Mouse (Mus musculus) stomach, embryonic 15.5 days (tissue): Measurements from ENCODE around the gene Nxn. TPM values are rescaled to one million over a fixed set of nuclear protein-coding genes. Genes with fewer than 3 reads are reported as not detected.
A peak's percentile ranks its signal among the peaks of the same experiment; 100 is the strongest.

Source experiments
- ATAC-seq: fragments of 200-750 bp; cut with Nextera tagmentation; 2 replicates; pipeline ENCODE4 v1.8.0; 2017; ENCODE audit warnings: low read depth, moderate number of reproducible peaks, moderate TSS enrichment; ENCODE audit not compliant: insufficient read depth, low FRiP score
- H3K27ac ChIP-seq: fragments of 300-500 bp; sonication (generic); 2 replicates; pipeline ENCODE4 v1.5.1; 2015; ENCODE audit warnings: mild to moderate bottlenecking, inconsistent platforms
- H3K27me3 ChIP-seq: fragments of 300-500 bp; sonication (generic); replicated peaks from 2 replicates; pipeline ENCODE4 v1.6.1; 2015; ENCODE audit warnings: inconsistent platforms
- H3K36me3 ChIP-seq: fragments of 300-500 bp; sonication (generic); 2 replicates; pipeline ENCODE4 v1.6.1; 2015; ENCODE audit warnings: inconsistent platforms
- H3K4me1 ChIP-seq: fragments of 300-500 bp; sonication (generic); 2 replicates; pipeline ENCODE4 v1.6.1; 2015; ENCODE audit warnings: inconsistent platforms
- H3K4me2 ChIP-seq: fragments of 300-500 bp; sonication (generic); 2 replicates; pipeline ENCODE4 v1.6.1; 2015; ENCODE audit warnings: mild to moderate bottlenecking, inconsistent platforms
- H3K4me3 ChIP-seq: fragments of 300-500 bp; sonication (generic); replicated peaks from 2 replicates; pipeline ENCODE4 v1.5.1; 2015; ENCODE audit warnings: inconsistent platforms
- H3K9ac ChIP-seq: fragments of 300-500 bp; sonication (generic); 2 replicates; pipeline ENCODE4 v1.6.1; 2015; ENCODE audit warnings: inconsistent platforms
- H3K9me3 ChIP-seq: fragments of 300-500 bp; sonication (generic); 2 replicates; pipeline ENCODE4 v1.6.1; 2016; ENCODE audit warnings: inconsistent platforms
- WGBS: fragments of 180-500 bp; shearing (Covaris S2); methylation state at CpG from one replicate; pipeline ENCODE4 v1.1.7; 2015; 5-methylcytosine and 5-hydroxymethylcytosine counted together
- polyA plus RNA-seq: library from polyadenylated mRNA; unstranded; fragments of >200 nt; fragmentation: Nextera tagmentation; extraction: Ambion mirVana; gene quantifications from 2 replicates; pipeline ENCODE4 v1.2.1, GENCODE M21; 2015

Gene Nxn
- polyA plus RNA-seq, 1 experiment from 2014 or later, result 35.1 TPM

GRCm38 (mm10) chr11:76381201-76381885 lies 17.6 kb downstream of the Nxn start:
- H3K27ac ChIP-seq, result no peak overlapping the region
- no peaks in the 10 kb centered on the region for H3K27me3 ChIP-seq
- no peaks in the 10 kb centered on the region for H3K36me3 ChIP-seq
- no peak overlapping the region for H3K9ac ChIP-seq
- no peak overlapping the region for H3K4me3 ChIP-seq
- 68% methylated on average over 15 of the region's 15 CpGs for WGBS
- ATAC-seq, result no peak
- peaks cover 27% of the 10 kb centered on the region for H3K4me1 ChIP-seq
- no peaks in the 10 kb centered on the region for H3K9me3 ChIP-seq
- H3K4me2 ChIP-seq, result no peak overlapping the region

DNA sequence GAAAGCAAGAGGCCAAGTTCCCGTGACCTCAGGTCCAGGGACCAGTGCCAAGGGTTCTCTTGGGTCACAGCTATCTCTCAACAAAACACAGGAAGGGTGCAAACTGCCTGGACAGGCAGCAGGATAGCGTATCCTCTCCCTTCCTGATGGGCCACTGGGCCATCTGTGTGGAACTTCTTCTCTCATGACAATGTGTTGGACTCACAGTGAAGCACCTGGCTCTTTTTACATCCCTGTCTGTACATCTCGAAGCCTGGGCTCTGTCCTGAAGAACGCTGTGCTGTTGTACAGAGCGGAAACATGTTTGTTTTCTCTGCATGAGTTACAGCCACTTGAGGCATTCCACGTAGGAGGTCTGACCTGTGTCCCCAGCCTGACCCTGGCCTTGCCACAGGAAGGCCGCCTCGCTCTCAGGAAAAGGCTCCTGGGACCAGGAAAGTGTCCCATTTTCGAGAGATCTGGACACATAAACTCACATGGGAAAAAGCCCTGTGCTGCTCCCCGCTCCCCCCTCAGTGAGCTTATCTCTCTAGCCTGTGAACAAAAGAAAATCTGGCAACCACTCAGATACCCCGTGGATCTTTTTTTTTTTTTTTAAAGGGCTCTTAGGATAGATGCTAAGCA lies 18.9 kb downstream of the Nxn start:
- Histone ChIP-seq H3K27me3 (no peaks in the 10 kb centered on the region), H3K36me3 (no peaks in the 10 kb centered on the region), H3K9me3 (no peaks in the 10 kb centered on the region), H3K27ac (peak overlapping the region; percentile 22; the same call in 1 of the 2 replicates), H3K4me1 (peaks cover 32% of the 10 kb centered on the region), H3K9ac (no peak overlapping the region), H3K4me3 (no peak overlapping the region), H3K4me2 (no peak overlapping the region)
- 31% methylated on average over 11 of the region's 11 CpGs for WGBS
- ATAC-seq, result no peak

- Histone ChIP-seq H3K9ac (no peak overlapping the region), H3K4me3 (no peak overlapping the region), H3K4me2 (no peak overlapping the region), H3K36me3 (no peaks in the 10 kb centered on the region), H3K9me3 (no peaks in the 10 kb centered on the region), H3K27ac (no peak overlapping the region), H3K4me1 (peaks cover 42% of the 10 kb centered on the region), H3K27me3 (no peaks in the 10 kb centered on the region)
- 80% methylated on average over 3 of the region's 3 CpGs for WGBS
- ATAC-seq, result no peak
Measured at GRCm38 (mm10) chr11:76376425-76376824, 22.5 kb downstream of the Nxn start.

DNA sequence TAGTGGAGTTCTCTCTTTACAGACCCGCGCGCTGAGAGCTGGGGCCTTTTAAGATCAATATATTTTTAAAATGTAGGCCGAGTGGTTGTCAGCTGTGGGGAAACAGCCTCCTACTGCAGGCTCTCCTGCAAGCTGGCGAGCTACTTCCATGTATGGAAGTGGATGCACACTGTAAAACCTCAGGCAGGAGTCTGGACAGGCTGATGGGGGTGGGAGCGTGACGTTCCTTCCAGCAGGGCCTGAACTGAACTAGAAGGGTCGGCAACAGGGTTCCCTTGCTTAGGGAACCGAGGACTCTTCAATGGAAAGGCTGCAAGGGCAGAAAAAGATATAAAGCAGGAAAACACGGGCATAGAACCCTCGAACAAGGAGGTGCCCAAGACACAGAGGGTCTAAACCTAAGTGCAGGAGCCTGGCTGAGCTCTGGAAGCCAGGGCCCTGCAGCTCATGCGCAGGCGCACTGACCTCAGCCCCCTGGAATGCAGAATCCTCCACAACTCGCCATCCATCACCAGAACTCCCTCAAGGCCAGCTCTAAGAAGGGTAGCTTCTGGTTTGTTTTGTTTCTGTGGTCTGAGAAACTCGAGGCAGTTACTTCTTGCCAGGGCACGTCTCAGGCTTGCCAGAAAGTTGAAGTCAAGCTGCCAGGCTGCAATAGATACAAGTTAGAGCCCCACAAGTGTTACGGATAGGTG lies 24.3 kb downstream of the Nxn start:
- Histone ChIP-seq H3K4me3 (no peak overlapping the region), H3K4me2 (peak overlapping the region; percentile 29), H3K4me1 (peaks cover 42% of the 10 kb centered on the region), H3K9me3 (no peaks in the 10 kb centered on the region), H3K36me3 (no peaks in the 10 kb centered on the region), H3K9ac (no peak overlapping the region), H3K27ac (peak overlapping the region; percentile 97), H3K27me3 (no peaks in the 10 kb centered on the region)
- ATAC-seq, result peak; percentile 79
- 25% methylated on average over 17 of the region's 17 CpGs for WGBS

DNA sequence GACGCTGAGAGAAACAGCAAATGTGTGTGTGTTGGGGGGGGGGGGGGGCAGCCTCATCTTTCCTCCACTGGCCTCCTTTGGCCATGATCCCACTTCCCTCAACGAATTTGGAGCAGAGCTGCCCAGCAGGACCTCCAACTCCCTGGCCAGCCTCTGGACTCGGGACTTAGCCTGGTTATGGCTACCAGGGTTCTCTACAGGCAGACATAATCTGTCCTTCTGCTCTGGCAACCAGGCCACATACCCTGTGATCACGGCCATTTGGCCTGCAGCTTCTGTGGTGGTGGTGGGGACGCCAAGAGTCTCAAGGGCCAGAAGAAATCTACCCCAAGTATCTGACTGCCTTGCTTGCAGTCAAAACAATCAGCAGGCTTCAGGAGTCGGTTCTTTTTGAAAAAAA lies 26.4 kb downstream of the Nxn start:
- Histone ChIP-seq H3K27me3 (no peaks in the 10 kb centered on the region), H3K36me3 (no peaks in the 10 kb centered on the region), H3K27ac (peak overlapping the region; percentile 71), H3K9ac (no peak overlapping the region), H3K9me3 (no peaks in the 10 kb centered on the region), H3K4me2 (no peak overlapping the region), H3K4me3 (no peak overlapping the region), H3K4me1 (peaks cover 41% of the 10 kb centered on the region)
- WGBS, result 34% methylated on average over 6 of the region's 6 CpGs
- no peak for ATAC-seq

- Histone ChIP-seq H3K4me2 (no peak overlapping the region), H3K4me3 (no peak overlapping the region), H3K4me1 (peaks cover 41% of the 10 kb centered on the region), H3K27ac (peak overlapping the region; percentile 71), H3K36me3 (no peaks in the 10 kb centered on the region), H3K9me3 (no peaks in the 10 kb centered on the region), H3K9ac (no peak overlapping the region), H3K27me3 (no peaks in the 10 kb centered on the region)
- no peak for ATAC-seq
- 47% methylated on average over 2 of the region's 2 CpGs for WGBS
Measured at GRCm38 (mm10) chr11:76372120-76372519, 26.8 kb downstream of the Nxn start.

GRCm38 (mm10) chr11:76370491-76370890 lies 28.4 kb downstream of the Nxn start:
- no peak overlapping the region for H3K4me2 ChIP-seq
- no peak overlapping the region for H3K9ac ChIP-seq
- ATAC-seq, result no peak
- H3K27me3 ChIP-seq, result no peaks in the 10 kb centered on the region
- H3K27ac ChIP-seq, result no peak overlapping the region
- H3K4me1 ChIP-seq, result peaks cover 36% of the 10 kb centered on the region
- no peak overlapping the region for H3K4me3 ChIP-seq
- H3K36me3 ChIP-seq, result no peaks in the 10 kb centered on the region
- no peaks in the 10 kb centered on the region for H3K9me3 ChIP-seq

DNA sequence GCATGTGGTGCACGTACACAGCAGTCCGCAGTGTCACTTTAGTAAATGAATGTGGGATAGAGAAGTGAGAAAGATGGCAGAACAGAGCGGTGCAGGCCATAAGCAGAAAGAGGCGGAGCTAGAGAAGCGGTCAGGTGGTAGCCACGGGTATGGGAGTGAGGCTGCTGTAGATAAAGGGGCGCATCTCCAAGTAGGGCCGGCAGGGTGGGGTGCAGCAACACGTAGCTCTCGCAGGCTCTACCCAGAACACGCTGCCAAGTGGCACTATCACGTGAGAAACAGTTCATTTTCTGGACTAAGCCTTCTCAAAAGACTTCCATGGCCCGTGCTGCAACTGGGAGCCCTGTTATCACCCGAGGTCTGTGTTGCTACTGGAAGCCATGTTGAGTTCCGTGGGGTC lies 32.2 kb downstream of the Nxn start:
- 82% methylated on average over 15 of the region's 15 CpGs for WGBS
- peak overlapping the region; percentile 26; the same call in 1 of the 2 replicates for H3K27ac ChIP-seq
- H3K36me3 ChIP-seq, result no peaks in the 10 kb centered on the region
- peaks cover 25% of the 10 kb centered on the region for H3K4me1 ChIP-seq
- H3K27me3 ChIP-seq, result no peaks in the 10 kb centered on the region
- no peak overlapping the region for H3K9ac ChIP-seq
- ATAC-seq, result no peak
- H3K9me3 ChIP-seq, result no peaks in the 10 kb centered on the region
- no peak overlapping the region for H3K4me3 ChIP-seq
- no peak overlapping the region for H3K4me2 ChIP-seq

- H3K4me1 ChIP-seq, result peaks cover 20% of the 10 kb centered on the region
- H3K4me2 ChIP-seq, result no peak overlapping the region
- H3K27ac ChIP-seq, result peak overlapping the region; percentile 33; the same call in 1 of the 2 replicates
- H3K4me3 ChIP-seq, result no peak overlapping the region
- H3K27me3 ChIP-seq, result no peaks in the 10 kb centered on the region
- H3K9ac ChIP-seq, result no peak overlapping the region
- WGBS, result 68% methylated on average over 5 of the region's 5 CpGs
- no peaks in the 10 kb centered on the region for H3K9me3 ChIP-seq
- ATAC-seq, result no peak
- H3K36me3 ChIP-seq, result no peaks in the 10 kb centered on the region
Measured at GRCm38 (mm10) chr11:76364038-76364437, 34.9 kb downstream of the Nxn start.

DNA sequence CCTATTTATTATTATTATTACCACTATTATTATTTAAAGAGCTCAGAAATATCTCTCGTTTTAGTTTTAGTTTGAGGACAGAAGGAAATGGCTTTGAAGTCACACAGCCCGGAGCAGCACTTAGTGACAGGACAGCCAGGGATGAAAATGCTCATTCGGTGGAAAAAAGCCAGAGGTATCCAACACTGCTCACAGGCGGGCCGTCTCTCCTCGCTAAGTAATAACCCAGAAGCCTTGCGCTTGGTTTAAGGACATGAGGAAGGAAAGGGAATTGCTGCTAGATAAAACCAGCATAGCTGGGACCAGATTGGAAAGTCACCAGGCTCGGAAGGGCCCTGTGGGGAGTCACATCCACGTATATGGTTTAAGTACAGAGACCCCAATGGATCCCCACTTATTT lies 35.3 kb downstream of the Nxn start:
- Histone ChIP-seq H3K9me3 (no peaks in the 10 kb centered on the region), H3K9ac (no peak overlapping the region), H3K27me3 (no peaks in the 10 kb centered on the region), H3K4me1 (peaks cover 22% of the 10 kb centered on the region), H3K4me2 (no peak overlapping the region), H3K27ac (peak overlapping the region; percentile 33), H3K36me3 (no peaks in the 10 kb centered on the region), H3K4me3 (no peak overlapping the region)
- 32% methylated on average over 9 of the region's 9 CpGs for WGBS
- ATAC-seq, result no peak

GRCm38 (mm10) chr11:76363178-76363577 lies 35.8 kb downstream of the Nxn start:
- Histone ChIP-seq H3K4me2 (no peak overlapping the region), H3K4me1 (peaks cover 25% of the 10 kb centered on the region), H3K9ac (no peak overlapping the region), H3K27ac (peak overlapping the region; percentile 33), H3K27me3 (no peaks in the 10 kb centered on the region), H3K36me3 (no peaks in the 10 kb centered on the region), H3K4me3 (no peak overlapping the region), H3K9me3 (no peaks in the 10 kb centered on the region)
- ATAC-seq, result 0 out of 2 replicates have a peak, but pooled peaks have one; percentile 45
- 28% methylated on average over 6 of the region's 6 CpGs for WGBS

- H3K4me2 ChIP-seq, result no peak overlapping the region
- 54% methylated on average over 4 of the region's 4 CpGs for WGBS
- no peak for ATAC-seq
- H3K9me3 ChIP-seq, result no peaks in the 10 kb centered on the region
- no peaks in the 10 kb centered on the region for H3K27me3 ChIP-seq
- H3K36me3 ChIP-seq, result no peaks in the 10 kb centered on the region
- H3K4me1 ChIP-seq, result peaks cover 36% of the 10 kb centered on the region
- no peak overlapping the region for H3K9ac ChIP-seq
- H3K4me3 ChIP-seq, result no peak overlapping the region
- H3K27ac ChIP-seq, result no peak overlapping the region
Measured at GRCm38 (mm10) chr11:76361422-76361821, 37.5 kb downstream of the Nxn start.
